Mouse (Mus musculus) heart, embryonic 12.5 days (tissue): ENCODE results near the gene Slc26a9. TPM values are rescaled to one million over a fixed set of nuclear protein-coding genes. Genes with fewer than 3 reads are reported as not detected.

ENCODE experiments used
- ATAC-seq: fragments of 200-750 bp; cut with Nextera tagmentation; 2 replicates; pipeline ENCODE4 v1.8.0; 2017; ENCODE audit warnings: moderate TSS enrichment, moderate library complexity; ENCODE audit not compliant: insufficient number of reproducible peaks, low FRiP score
- H3K27ac ChIP-seq: fragments of 300-500 bp; sonication (generic); 2 replicates; pipeline ENCODE4 v1.5.1; 2016; ENCODE audit warnings: mild to moderate bottlenecking, moderate library complexity; ENCODE audit not compliant: poor library complexity, severe bottlenecking
- H3K27me3 ChIP-seq: fragments of 300-500 bp; sonication (generic); replicated peaks from 2 replicates; pipeline ENCODE4 v1.6.1; 2016; ENCODE audit warnings: mild to moderate bottlenecking, moderate library complexity
- H3K36me3 ChIP-seq: fragments of 300-500 bp; sonication (generic); 2 replicates; pipeline ENCODE4 v1.6.1; 2016; ENCODE audit warnings: mild to moderate bottlenecking, moderate library complexity
- H3K4me1 ChIP-seq: fragments of 300-500 bp; sonication (generic); replicated peaks from 2 replicates; pipeline ENCODE4 v1.6.1; 2016; ENCODE audit warnings: mild to moderate bottlenecking
- H3K4me2 ChIP-seq: fragments of 300-500 bp; sonication (generic); 2 replicates; pipeline ENCODE4 v1.6.1; 2016; ENCODE audit warnings: mild to moderate bottlenecking, moderate library complexity
- H3K4me3 ChIP-seq: fragments of 300-500 bp; sonication (generic); 2 replicates; pipeline ENCODE4 v1.5.1; 2016; ENCODE audit warnings: mild to moderate bottlenecking
- H3K9ac ChIP-seq: fragments of 300-500 bp; sonication (generic); 2 replicates; pipeline ENCODE4 v1.6.1; 2016; ENCODE audit warnings: mild to moderate bottlenecking, moderate library complexity
- H3K9me3 ChIP-seq: fragments of 300-500 bp; sonication (generic); replicated peaks from 2 replicates; pipeline ENCODE4 v1.6.1; 2016; ENCODE audit warnings: mild to moderate bottlenecking, moderate library complexity
- WGBS: fragments of 180-500 bp; shearing (Covaris S2); methylation state at CpG from one replicate; pipeline ENCODE4 v1.1.7; 2016; 5-methylcytosine and 5-hydroxymethylcytosine counted together
- polyA plus RNA-seq: library from polyadenylated mRNA; unstranded; fragments of >200 nt; fragmentation: Nextera tagmentation; extraction: Ambion mirVana; gene quantifications from 2 replicates; pipeline ENCODE4 v1.2.1, GENCODE M21; 2016

Gene Slc26a9
- polyA plus RNA-seq, 1 experiment from 2014 or later, result 0.04 TPM

DNA sequence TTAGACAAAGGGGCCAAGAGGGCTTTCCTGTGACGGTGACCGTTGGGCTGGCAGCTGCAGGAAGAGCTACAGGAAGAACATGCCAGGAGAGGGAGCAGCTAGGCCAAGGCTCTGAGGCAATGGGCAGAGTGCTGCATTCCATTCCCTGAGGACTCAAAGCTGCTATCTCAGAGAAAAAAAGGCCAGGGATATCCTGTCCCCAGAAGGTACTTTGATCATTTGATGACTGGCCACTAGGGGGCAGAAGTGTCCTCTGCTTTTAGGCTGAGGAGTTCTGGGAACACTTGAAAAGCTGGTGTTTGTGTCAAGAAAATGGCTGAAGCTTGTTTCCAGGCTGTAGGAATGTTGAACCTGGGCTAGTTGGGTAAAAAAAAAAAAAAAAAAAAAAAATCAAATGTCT, 31.4 kb upstream of the Slc26a9 start:
- H3K27me3 ChIP-seq, result peaks cover 4% of the 10 kb centered on the region; the same call in 1 of the 2 replicates
- no peak overlapping the region for H3K27ac ChIP-seq
- WGBS, result 12% methylated on average over 2 of the region's 2 CpGs
- no peaks in the 10 kb centered on the region for H3K36me3 ChIP-seq
- H3K9me3 ChIP-seq, result no peaks in the 10 kb centered on the region
- peak; percentile 65; the same call in 1 of the 2 replicates for ATAC-seq
- H3K4me2 ChIP-seq, result no peak overlapping the region
- no peak overlapping the region for H3K4me3 ChIP-seq
- H3K9ac ChIP-seq, result no peak overlapping the region
- peaks cover 9% of the 10 kb centered on the region for H3K4me1 ChIP-seq

DNA sequence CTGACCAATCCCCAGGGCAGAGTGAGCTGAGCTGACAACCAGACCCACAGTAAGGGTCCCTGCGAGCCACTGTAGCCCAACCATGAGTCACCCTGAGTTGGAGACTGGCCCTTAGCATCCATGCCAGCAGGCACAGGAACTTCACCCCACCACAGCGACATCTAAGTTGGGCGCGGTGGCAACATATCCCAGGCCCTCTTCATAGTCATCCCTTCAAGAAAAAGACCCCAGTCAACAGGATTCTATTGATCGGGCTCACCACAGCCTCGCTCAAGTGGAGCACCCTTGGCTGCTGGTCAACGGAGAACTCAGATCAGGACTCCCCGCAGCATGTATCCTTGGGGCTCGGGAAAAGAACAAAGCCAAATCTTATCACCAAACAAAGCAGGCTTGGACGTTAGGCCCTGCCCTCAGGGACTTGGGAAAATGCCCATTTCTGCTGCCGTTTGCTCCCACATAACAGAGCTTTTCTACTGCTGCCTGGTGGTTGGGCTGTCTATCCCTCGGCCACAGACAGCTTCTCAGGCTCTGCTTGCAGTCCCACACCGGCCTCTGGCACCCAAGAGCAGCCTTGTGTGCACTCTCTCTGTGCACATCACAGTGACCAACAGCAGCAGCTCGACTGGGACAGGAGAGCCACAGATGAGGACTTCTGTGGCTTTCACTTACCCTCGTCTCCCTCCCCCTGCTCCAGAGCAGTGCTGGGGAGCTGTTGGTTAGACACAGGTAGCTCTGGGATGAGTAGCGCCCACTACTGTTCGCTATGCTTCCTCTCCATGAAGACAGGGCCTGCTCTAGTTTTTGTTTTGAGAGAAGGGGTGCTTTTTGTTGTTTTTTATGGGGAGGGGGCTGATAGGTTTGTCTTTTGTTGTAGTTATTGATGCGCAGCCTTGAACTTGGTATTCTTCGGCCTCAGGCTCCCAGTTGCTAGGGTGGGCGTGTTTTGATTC, 29.2 kb upstream of the Slc26a9 start:
- no peaks in the 10 kb centered on the region for H3K27me3 ChIP-seq
- H3K4me3 ChIP-seq, result no peak overlapping the region
- H3K9ac ChIP-seq, result no peak overlapping the region
- ATAC-seq, result no peak
- no peaks in the 10 kb centered on the region for H3K9me3 ChIP-seq
- H3K4me2 ChIP-seq, result no peak overlapping the region
- H3K36me3 ChIP-seq, result no peaks in the 10 kb centered on the region
- WGBS, result 60% methylated on average over 20 of the region's 20 CpGs
- no peak overlapping the region for H3K27ac ChIP-seq
- peaks cover 9% of the 10 kb centered on the region for H3K4me1 ChIP-seq

DNA sequence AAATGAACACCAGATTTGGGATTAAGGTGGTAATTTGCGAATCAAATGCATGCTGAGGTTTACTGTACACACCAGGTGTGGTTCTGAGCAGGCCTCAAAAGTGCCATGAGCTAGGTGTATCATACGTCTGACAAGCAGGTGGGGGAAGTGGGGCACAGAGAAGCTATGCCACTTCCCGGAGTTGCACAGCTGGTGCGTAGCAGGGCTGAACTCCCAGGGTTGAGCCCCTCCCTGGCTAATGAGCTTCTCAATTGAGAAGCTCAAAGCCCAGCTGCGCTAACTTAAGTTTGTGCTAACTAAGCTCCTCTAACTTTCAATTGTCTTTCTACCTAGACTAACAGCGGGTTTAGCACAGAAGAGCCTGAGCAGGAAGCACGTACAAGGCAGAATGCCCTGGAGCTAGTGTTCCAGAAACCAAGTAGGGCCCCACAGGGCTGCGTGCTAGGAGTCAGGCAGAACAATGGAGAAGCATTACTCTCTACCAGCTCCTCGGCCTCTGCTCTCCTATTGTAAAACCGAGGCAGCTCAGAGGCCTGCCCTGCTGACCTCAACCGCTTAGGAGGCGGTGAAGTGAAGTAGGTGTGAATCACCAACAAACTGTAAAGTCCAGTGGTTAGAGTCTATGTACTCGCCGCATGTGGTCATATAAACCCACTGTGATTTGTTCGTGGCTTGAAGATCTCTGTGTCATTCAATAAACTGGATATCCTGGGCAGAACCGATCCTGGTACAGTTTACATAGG, 24.7 kb upstream of the Slc26a9 start:
- Histone ChIP-seq H3K9me3 (no peaks in the 10 kb centered on the region), H3K4me3 (no peak overlapping the region), H3K9ac (no peak overlapping the region), H3K36me3 (no peaks in the 10 kb centered on the region), H3K4me1 (peaks cover 8% of the 10 kb centered on the region), H3K27me3 (no peaks in the 10 kb centered on the region), H3K4me2 (no peak overlapping the region), H3K27ac (no peak overlapping the region)
- ATAC-seq, result no peak
- 75% methylated on average over 16 of the region's 16 CpGs for WGBS

DNA sequence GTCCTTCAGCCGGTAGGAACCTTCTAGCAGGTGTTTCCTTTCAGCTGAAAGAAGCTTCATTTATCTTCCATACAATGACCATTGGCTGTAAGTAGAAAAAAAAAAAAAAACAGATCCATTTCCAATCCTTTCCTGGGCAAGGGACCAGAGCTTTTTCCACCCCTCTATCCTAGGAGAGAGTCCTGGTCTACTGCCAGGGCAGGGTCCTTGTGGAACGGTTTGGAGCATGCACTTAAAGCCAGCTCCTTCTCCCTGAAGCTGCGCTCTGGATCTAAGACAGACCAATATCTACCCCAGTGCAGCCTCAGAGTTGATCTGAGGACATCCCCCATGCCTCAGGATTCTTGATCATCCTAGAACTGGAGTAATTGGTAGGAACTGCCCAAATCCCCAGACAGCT, 21.8 kb upstream of the Slc26a9 start:
- no peak for ATAC-seq
- no peak overlapping the region for H3K9ac ChIP-seq
- H3K4me2 ChIP-seq, result no peak overlapping the region
- no peaks in the 10 kb centered on the region for H3K9me3 ChIP-seq
- no peaks in the 10 kb centered on the region for H3K27me3 ChIP-seq
- no peaks in the 10 kb centered on the region for H3K36me3 ChIP-seq
- no peak overlapping the region for H3K4me3 ChIP-seq
- no peak overlapping the region for H3K27ac ChIP-seq
- peaks cover 11% of the 10 kb centered on the region for H3K4me1 ChIP-seq
- WGBS, result 72% methylated on average over 3 of the region's 3 CpGs

DNA sequence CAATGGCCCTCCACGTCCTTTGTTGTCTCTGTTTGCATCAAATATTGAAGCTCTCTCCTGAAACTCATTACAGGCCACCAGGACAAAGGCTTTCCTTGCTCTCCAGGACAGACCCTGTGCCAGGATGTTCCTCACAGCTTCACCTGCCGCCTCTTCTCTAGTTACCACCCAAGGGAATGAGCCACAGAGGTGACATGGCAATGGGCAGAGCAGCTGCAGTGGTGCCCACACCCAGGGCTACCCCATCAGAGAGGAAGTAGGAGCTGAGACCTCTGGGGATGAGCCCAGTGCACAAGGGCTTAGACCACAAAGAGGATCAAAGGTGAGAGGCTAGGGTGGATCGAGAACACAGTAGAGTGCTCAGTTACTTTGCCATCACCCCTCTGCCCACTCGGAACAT, 20.3 kb upstream of the Slc26a9 start:
- Histone ChIP-seq H3K9ac (no peak overlapping the region), H3K27me3 (no peaks in the 10 kb centered on the region), H3K4me2 (no peak overlapping the region), H3K9me3 (no peaks in the 10 kb centered on the region), H3K4me1 (peaks cover 14% of the 10 kb centered on the region), H3K36me3 (no peaks in the 10 kb centered on the region), H3K27ac (no peak overlapping the region), H3K4me3 (no peak overlapping the region)
- no peak for ATAC-seq
- WGBS, result 81% methylated on average over 4 of the region's 4 CpGs

DNA sequence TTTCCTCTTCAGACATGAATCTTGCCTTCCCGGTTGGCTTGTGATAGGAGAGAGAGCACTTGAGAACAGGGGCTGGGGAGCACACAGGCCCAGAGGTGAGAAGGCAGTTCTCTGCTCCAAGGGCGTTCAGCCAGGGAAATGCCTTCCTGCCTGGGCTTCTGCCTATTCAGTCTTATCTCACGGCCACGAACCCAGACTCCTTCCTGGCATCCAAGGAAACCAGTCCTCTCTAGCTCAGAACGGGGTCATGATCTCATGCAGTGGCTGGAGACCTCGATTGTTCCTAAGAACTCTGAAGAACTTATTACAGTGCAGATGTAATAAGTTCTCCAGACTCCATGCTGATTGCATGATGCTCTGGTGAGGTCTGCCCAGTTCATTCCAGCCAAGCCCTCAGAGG, 17.2 kb upstream of the Slc26a9 start:
- Histone ChIP-seq H3K9me3 (no peaks in the 10 kb centered on the region), H3K9ac (no peak overlapping the region), H3K4me2 (no peak overlapping the region), H3K4me3 (no peak overlapping the region), H3K27me3 (no peaks in the 10 kb centered on the region), H3K4me1 (peaks cover 14% of the 10 kb centered on the region), H3K36me3 (no peaks in the 10 kb centered on the region), H3K27ac (no peak overlapping the region)
- ATAC-seq, result peak; percentile 47
- WGBS, result 9% methylated on average over 6 of the region's 6 CpGs

DNA sequence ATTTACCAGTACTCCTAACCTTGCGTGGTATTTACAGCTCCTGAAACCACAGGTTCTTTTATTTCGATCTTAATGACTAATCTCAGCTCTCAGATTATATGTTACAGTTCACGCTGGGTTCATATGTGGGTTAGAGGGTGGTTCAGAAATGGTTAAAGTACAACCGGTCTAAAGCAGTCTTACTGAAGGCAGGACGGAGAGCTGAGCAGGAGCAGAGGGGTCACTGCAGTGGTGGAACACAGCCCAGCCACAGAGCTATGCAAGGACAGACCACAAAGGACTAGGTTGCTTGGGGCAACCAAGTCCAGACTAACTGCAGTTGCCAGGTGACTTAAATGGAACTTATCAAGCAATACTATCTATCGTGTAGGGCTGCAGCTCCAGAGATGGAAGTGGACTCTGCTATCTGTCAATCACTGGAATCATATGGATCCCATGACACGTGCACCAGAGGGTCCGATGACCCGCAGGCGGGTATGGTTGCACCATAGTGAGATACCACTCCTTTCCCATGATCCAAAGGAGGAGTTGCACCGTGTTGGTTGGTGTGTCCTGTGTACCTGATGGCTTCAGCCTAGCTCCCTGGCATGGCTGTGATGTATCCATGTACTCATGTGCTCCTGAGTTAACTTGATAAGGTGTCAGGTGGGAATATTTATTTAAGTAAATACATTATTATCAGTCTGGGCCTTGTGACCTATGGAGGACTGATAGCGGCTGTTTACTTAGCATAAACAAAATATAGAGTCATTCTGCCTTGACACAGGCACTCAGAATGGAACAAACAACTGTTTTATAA, 13.0 kb upstream of the Slc26a9 start:
- Histone ChIP-seq H3K4me1 (peaks cover 40% of the 10 kb centered on the region), H3K9me3 (no peaks in the 10 kb centered on the region), H3K27me3 (no peaks in the 10 kb centered on the region), H3K4me2 (no peak overlapping the region), H3K9ac (no peak overlapping the region), H3K27ac (no peak overlapping the region), H3K36me3 (no peaks in the 10 kb centered on the region), H3K4me3 (no peak overlapping the region)
- ATAC-seq, result no peak
- 79% methylated on average over 12 of the region's 12 CpGs for WGBS

DNA sequence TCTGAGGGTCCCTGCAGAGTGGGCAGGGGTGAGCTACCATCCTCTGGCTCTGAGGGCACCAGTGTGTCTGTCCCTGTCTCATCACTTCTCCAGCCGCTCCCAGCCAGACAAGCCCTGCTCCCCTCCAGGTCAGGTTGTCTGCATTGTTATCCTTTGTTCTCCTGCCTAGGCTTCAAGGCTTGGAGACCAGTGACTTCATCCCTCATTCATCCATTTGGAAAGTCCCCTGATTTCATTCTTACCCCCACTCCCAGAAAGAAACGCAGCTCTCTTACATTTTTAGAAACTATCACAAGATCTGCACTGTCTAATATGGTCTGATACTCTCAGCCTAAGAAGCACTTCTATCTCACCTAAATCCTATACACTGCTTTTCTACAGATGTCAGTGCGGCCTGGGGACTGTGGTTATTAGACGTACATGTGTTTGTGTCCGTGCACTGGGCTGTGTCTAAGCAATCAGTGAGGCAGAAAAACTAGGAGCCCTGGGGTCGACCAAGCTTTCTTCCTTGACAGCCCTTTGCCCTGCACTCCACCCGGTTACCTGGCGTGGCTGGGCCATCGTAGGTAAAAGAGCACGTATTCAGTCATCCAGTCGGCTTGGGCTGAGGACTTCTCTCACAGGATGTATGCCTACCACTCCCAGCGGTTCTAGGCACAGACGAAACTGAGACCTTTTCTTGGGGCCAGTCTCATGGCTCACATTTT, 10.2 kb upstream of the Slc26a9 start:
- 77% methylated on average over 13 of the region's 13 CpGs for WGBS
- H3K4me2 ChIP-seq, result no peak overlapping the region

DNA sequence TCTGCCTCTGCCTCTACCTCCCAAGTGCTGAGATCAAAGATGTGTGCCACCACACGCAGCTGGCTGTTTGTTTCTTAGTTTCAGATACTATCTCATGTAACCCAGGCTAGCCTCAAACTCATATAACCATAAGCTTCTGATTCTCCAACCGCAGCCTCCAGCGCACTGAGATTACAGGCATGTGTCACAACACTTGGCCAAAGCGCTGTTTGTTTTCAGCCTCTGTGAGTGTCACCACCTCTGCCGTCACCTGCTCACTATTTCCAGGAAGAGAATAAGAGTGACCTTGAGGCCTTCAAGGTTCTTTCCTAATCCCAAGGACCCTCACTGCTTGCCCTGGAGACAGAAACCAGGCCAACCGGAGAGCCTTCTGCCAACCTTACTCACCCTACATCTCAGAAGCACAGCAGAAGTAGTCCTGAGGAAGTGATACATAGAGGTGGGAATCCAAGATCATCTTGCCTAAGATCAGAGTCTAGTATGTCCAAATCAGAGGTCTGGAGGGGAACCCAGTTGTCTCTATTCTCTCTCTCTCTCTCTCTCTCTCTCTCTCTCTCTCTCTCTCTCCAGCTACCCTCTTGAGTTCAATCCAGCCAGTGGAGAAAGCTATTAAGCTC, 9.1 kb upstream of the Slc26a9 start:
- peaks cover 45% of the 10 kb centered on the region for H3K4me1 ChIP-seq
- no peaks in the 10 kb centered on the region for H3K27me3 ChIP-seq
- no peak overlapping the region for H3K4me3 ChIP-seq
- H3K9ac ChIP-seq, result no peak overlapping the region
- no peak for ATAC-seq
- no peaks in the 10 kb centered on the region for H3K9me3 ChIP-seq
- no peak overlapping the region for H3K27ac ChIP-seq
- 85% methylated on average over 6 of the region's 6 CpGs for WGBS
- no peaks in the 10 kb centered on the region for H3K36me3 ChIP-seq
- no peak overlapping the region for H3K4me2 ChIP-seq

More for the DNA sequence above, 10.2 kb upstream of the Slc26a9 start:
- no peak overlapping the region for H3K4me3 ChIP-seq
- H3K27ac ChIP-seq, result no peak overlapping the region; the same call in 1 of the 2 replicates
- no peaks in the 10 kb centered on the region for H3K36me3 ChIP-seq
- ATAC-seq, result no peak
- peaks cover 45% of the 10 kb centered on the region for H3K4me1 ChIP-seq
- no peaks in the 10 kb centered on the region for H3K9me3 ChIP-seq
- no peaks in the 10 kb centered on the region for H3K27me3 ChIP-seq
- no peak overlapping the region for H3K9ac ChIP-seq

DNA sequence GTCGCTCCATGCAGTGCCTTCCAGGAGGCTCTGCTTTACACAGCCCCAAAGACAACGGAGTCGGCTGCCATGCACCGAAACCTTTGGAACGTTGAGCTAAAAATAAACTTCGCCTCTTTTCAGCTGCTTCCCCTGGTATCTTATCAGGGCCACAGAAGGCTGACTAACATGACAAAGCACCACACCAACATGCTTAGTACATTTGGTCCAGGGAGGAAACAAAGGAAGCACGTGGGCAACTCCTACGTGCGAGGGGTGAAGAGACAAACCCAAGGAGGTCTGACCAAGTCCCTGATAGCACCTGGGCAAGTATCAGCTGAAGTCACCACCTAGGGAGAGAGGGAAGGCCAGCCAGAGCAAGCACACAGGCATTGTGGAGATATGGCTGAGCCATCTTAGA, 7.3 kb upstream of the Slc26a9 start:
- Histone ChIP-seq H3K4me1 (peaks cover 45% of the 10 kb centered on the region), H3K4me3 (no peak overlapping the region), H3K9me3 (no peaks in the 10 kb centered on the region), H3K36me3 (no peaks in the 10 kb centered on the region), H3K27me3 (no peaks in the 10 kb centered on the region), H3K9ac (no peak overlapping the region), H3K27ac (peak overlapping the region; percentile 51; the same call in 1 of the 2 replicates), H3K4me2 (peak overlapping the region; percentile 22)
- peak; percentile 47 for ATAC-seq
- 10% methylated on average over 9 of the region's 9 CpGs for WGBS
